Mouse (Mus musculus): Measurements from ENCODE around the gene Hoxb2. TPM values are rescaled to one million over a fixed set of nuclear protein-coding genes. Genes with fewer than 3 reads are reported as not detected.

The Hoxb2 gene
- polyA plus RNA-seq, 1 experiment from 2014 or later: 51.6 TPM

- DNase-seq (peak; percentile 59), ATAC-seq (ENCODE audit: insufficient read depth) (no peak)
- H3K27me3 ChIP-seq (ENCODE audit: insufficient read depth, low read length): peaks cover 5% of the 10 kb centered on the region; the same call in 1 of the 2 replicates
- 50% methylated on average over 2 of the region's 2 CpGs for WGBS
- H3K9me3 ChIP-seq (ENCODE audit: low read depth, low read length): no peaks in the 10 kb centered on the region
- peak overlapping the region; percentile 77 for H3K4me3 ChIP-seq (ENCODE audit: low read depth, low read length)
- H3K27ac ChIP-seq (ENCODE audit: low read depth): peak overlapping the region; percentile 98
- H3K4me2 ChIP-seq: peak overlapping the region; percentile 83
- H3K4me1 ChIP-seq (ENCODE audit: insufficient read depth): peaks cover 24% of the 10 kb centered on the region
- peak overlapping the region; percentile 98 for H3K9ac ChIP-seq
- peaks cover 28% of the 10 kb centered on the region for H3K36me3 ChIP-seq (ENCODE audit: insufficient read depth)
- TF ChIP-seq CTCF (IDR thresholded peaks at IDR 0.05; ENCODE audit: low read depth): no peak
Observed at GRCm38 (mm10) chr11:96350791-96351190, 466 bp downstream of the Hoxb2 start.

DNA sequence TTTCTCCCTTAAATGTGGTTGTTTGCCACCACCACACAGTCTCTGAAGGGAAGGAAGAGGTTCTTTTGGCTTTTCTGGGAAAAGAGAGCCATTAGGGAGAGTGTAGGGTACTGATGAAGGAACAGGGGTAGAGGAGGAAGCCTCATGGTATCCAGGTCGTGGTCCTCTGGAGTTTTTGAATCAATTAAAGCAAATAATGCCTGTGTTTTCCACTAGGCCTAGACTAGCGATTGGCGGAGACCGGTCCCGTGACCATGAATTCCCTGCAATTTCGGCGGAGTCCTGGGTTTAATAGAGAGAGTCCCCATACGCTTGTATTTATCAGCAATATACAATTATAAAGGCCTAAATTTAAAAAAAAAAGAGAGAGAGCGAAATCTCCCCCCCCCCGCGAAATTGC is 987 bp downstream of the Hoxb2 start:
- H3K9ac ChIP-seq: peak overlapping the region; percentile 98
- H3K27me3 ChIP-seq (ENCODE audit: insufficient read depth, low read length): no peaks in the 10 kb centered on the region
- peak overlapping the region; percentile 77 for H3K4me3 ChIP-seq (ENCODE audit: low read depth, low read length)
- H3K9me3 ChIP-seq (ENCODE audit: low read depth, low read length): no peaks in the 10 kb centered on the region
- peak overlapping the region; percentile 83 for H3K4me2 ChIP-seq
- peak overlapping the region; percentile 98 for H3K27ac ChIP-seq (ENCODE audit: low read depth)
- peaks cover 23% of the 10 kb centered on the region for H3K36me3 ChIP-seq (ENCODE audit: insufficient read depth)
- 8% methylated on average over 11 of the region's 11 CpGs for WGBS
- ATAC-seq (ENCODE audit: insufficient read depth) (0 out of 2 replicates have a peak, but pooled peaks have one; percentile 22), DNase-seq (peak; percentile 85)
- TF ChIP-seq CTCF (IDR thresholded peaks at IDR 0.05; ENCODE audit: low read depth): no peak
- peaks cover 21% of the 10 kb centered on the region for H3K4me1 ChIP-seq (ENCODE audit: insufficient read depth)

DNA sequence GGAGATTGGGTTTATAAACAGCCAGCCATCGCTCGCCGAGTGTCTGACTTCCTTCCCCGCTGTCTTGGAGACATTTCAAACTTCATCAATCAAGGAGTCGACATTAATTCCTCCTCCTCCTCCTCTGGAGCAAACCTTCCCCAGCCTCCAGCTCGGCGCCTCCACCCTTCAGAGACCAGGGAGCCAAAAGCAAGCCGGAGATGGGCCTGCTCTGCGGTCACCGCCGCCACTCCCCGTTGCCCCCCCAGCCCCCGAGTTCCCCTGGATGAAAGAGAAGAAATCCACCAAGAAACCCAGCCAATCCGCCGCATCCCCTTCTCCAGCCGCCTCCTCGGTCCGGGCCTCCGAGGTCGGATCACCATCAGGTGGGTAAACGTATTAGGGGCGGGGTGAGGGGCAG is 1.5 kb downstream of the Hoxb2 start:
- WGBS: 3% methylated on average over 22 of the region's 22 CpGs

DNA sequence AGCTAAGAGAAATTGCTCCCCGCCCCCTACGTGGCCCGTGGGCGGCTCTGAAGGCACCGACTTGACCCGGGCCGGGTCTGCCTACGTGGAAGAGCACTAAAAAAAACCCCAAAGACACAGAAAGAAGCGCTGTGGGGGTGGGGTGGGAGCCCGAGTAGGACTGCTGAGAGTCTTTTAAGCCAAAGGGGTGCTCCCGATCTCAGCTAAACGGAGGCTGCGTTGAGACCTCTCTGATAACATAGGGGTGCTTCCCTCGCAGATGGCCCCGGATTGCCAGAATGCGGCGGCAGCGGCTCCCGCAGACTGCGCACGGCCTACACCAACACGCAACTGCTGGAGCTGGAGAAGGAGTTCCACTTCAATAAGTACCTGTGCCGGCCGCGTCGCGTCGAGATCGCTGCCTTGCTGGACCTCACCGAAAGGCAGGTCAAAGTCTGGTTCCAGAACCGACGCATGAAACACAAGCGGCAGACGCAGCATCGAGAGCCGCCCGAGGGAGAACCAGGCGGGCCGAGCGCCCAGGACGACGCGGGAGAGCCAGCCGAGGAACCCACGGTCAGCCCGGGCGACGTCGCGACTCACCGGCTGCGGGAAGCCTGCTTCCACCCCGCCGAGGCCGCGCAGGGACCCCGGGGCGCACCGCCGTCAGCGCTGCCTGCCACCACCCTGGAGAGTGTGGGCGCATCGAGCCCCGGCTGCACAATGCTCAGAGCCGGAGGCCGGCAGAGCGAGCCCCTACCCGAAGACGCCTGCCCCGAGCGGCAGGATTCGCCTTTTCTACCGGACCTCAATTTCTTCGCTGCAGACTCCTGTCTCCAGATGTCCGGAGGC is 2.6 kb downstream of the Hoxb2 start:
- H3K4me2 ChIP-seq: peak overlapping the region; percentile 83
- H3K36me3 ChIP-seq (ENCODE audit: insufficient read depth): peaks cover 19% of the 10 kb centered on the region
- under 1% methylated on average over 75 of the region's 75 CpGs for WGBS
- peak overlapping the region; percentile 98 for H3K27ac ChIP-seq (ENCODE audit: low read depth)
- ATAC-seq (ENCODE audit: insufficient read depth) (peak; percentile 29; the same call in 1 of the 2 replicates), DNase-seq (peak; percentile 86)
- H3K4me3 ChIP-seq (ENCODE audit: low read depth, low read length): peak overlapping the region; percentile 77
- H3K9me3 ChIP-seq (ENCODE audit: low read depth, low read length): no peaks in the 10 kb centered on the region
- no peaks in the 10 kb centered on the region for H3K27me3 ChIP-seq (ENCODE audit: insufficient read depth, low read length)
- H3K9ac ChIP-seq: peak overlapping the region; percentile 98
- TF ChIP-seq CTCF (IDR thresholded peaks at IDR 0.05; ENCODE audit: low read depth): no peak
- H3K4me1 ChIP-seq (ENCODE audit: insufficient read depth): peaks cover 20% of the 10 kb centered on the region

More for the DNA sequence above, 1.5 kb downstream of the Hoxb2 start:
- Histone ChIP-seq H3K4me1 (ENCODE audit: insufficient read depth) (peaks cover 21% of the 10 kb centered on the region), H3K4me3 (ENCODE audit: low read depth, low read length) (peak overlapping the region; percentile 77), H3K9ac (peak overlapping the region; percentile 98), H3K4me2 (peak overlapping the region; percentile 83), H3K9me3 (ENCODE audit: low read depth, low read length) (no peaks in the 10 kb centered on the region), H3K27ac (ENCODE audit: low read depth) (peak overlapping the region; percentile 98), H3K27me3 (ENCODE audit: insufficient read depth, low read length) (no peaks in the 10 kb centered on the region), H3K36me3 (ENCODE audit: insufficient read depth) (peaks cover 19% of the 10 kb centered on the region)
- ATAC-seq (ENCODE audit: insufficient read depth): peak; percentile 54
- DNase-seq: peak; percentile 95
- TF ChIP-seq CTCF (IDR thresholded peaks at IDR 0.05; ENCODE audit: low read depth): no peak

DNA sequence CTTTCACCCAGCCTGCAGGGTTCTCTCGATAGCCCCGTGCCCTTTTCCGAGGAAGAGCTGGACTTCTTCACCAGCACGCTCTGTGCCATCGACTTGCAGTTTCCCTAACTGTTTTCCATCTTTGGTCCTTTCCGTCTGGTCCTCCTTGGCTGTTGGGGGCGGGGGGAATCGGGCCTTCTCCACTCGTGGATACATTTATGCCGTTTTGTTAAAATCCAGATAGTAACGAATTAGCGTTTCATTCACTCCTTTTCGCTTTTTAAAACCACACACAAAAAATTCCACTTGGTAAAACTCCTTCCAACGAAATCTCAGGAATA is 3.2 kb downstream of the Hoxb2 start:
- Histone ChIP-seq H3K9ac (peak overlapping the region; percentile 98), H3K4me3 (ENCODE audit: low read depth, low read length) (peak overlapping the region; percentile 77), H3K4me2 (peak overlapping the region; percentile 83), H3K27me3 (ENCODE audit: insufficient read depth, low read length) (no peaks in the 10 kb centered on the region), H3K4me1 (ENCODE audit: insufficient read depth) (peaks cover 14% of the 10 kb centered on the region), H3K36me3 (ENCODE audit: insufficient read depth) (peaks cover 19% of the 10 kb centered on the region), H3K27ac (ENCODE audit: low read depth) (peak overlapping the region; percentile 98), H3K9me3 (ENCODE audit: low read depth, low read length) (no peaks in the 10 kb centered on the region)
- DNase-seq (peak; percentile 57), ATAC-seq (ENCODE audit: insufficient read depth) (no peak)
- no peak for TF ChIP-seq CTCF (IDR thresholded peaks at IDR 0.05; ENCODE audit: low read depth)
- WGBS: 2% methylated on average over 14 of the region's 14 CpGs

- peaks cover 19% of the 10 kb centered on the region for H3K36me3 ChIP-seq (ENCODE audit: insufficient read depth)
- DNase-seq: peak; percentile 65
- no peaks in the 10 kb centered on the region for H3K27me3 ChIP-seq (ENCODE audit: insufficient read depth, low read length)
- H3K9ac ChIP-seq: peak overlapping the region; percentile 98
- TF ChIP-seq CTCF (IDR thresholded peaks at IDR 0.05; ENCODE audit: low read depth): no peak
- WGBS: 10% methylated on average over 8 of the region's 8 CpGs
- H3K27ac ChIP-seq (ENCODE audit: low read depth): peak overlapping the region; percentile 98
- H3K9me3 ChIP-seq (ENCODE audit: low read depth, low read length): no peaks in the 10 kb centered on the region
- H3K4me1 ChIP-seq (ENCODE audit: insufficient read depth): peaks cover 12% of the 10 kb centered on the region
- H3K4me2 ChIP-seq: peak overlapping the region; percentile 83
- no peak for ATAC-seq (ENCODE audit: insufficient read depth)
- peak overlapping the region; percentile 77 for H3K4me3 ChIP-seq (ENCODE audit: low read depth, low read length)
Observed at GRCm38 (mm10) chr11:96353939-96354338, 3.6 kb downstream of the Hoxb2 start.

- Histone ChIP-seq H3K36me3 (ENCODE audit: insufficient read depth) (peaks cover 19% of the 10 kb centered on the region), H3K4me2 (peak overlapping the region; percentile 83), H3K9ac (peak overlapping the region; percentile 98), H3K9me3 (ENCODE audit: low read depth, low read length) (no peaks in the 10 kb centered on the region), H3K27ac (ENCODE audit: low read depth) (peak overlapping the region; percentile 98), H3K4me3 (ENCODE audit: low read depth, low read length) (peak overlapping the region; percentile 77), H3K27me3 (ENCODE audit: insufficient read depth, low read length) (no peaks in the 10 kb centered on the region), H3K4me1 (ENCODE audit: insufficient read depth) (peaks cover 7% of the 10 kb centered on the region; the same call in 1 of the 2 replicates)
- under 1% methylated on average over 25 of the region's 25 CpGs for WGBS
- 0 out of 2 replicates have a peak, but pooled peaks have one; percentile 3 for ATAC-seq (ENCODE audit: insufficient read depth)
- DNase-seq: peak; percentile 86
- TF ChIP-seq CTCF (IDR thresholded peaks at IDR 0.05; ENCODE audit: low read depth): no peak
Observed at GRCm38 (mm10) chr11:96354376-96354775, 4.1 kb downstream of the Hoxb2 start.
